Mouse (Mus musculus) thymus, postnatal 10 days (tissue): ENCODE results near the gene Synpo2.
A peak's percentile ranks its signal among the peaks of the same experiment; 100 is the strongest.

ENCODE experiments used
- DNase-seq, 2 experiments: peaks; one replicate each; pipeline ENCODE4 v3.0.0; 2021; ENCODE audit warnings: low spot score in 2 of 2

Gene Synpo2

GRCm38 (mm10) chr3:123235921-123236320 is at the start of gene Synpo2:
Gene Synpo2 (minus strand): TSS chr3:123236149.
- peak in 1 of 2 experiments; percentile 7 for DNase-seq

GRCm38 (mm10) chr3:123285649-123286048 is 49.7 kb upstream of the Synpo2 start:
- no peak for DNase-seq

GRCm38 (mm10) chr3:123284284-123284683 is 48.3 kb upstream of the Synpo2 start:
- no peak for DNase-seq

GRCm38 (mm10) chr3:123282866-123283615 is 47.1 kb upstream of the Synpo2 start:
- DNase-seq, result no peak

GRCm38 (mm10) chr3:123267741-123268201 is 31.8 kb upstream of the Synpo2 start:
- peak in 1 of 2 experiments; percentile 29 for DNase-seq

GRCm38 (mm10) chr3:123266753-123267651 is 31.1 kb upstream of the Synpo2 start, which contains the start of gene Sec24d:
Gene Sec24d (plus strand): TSS chr3:123267455.
- DNase-seq, result peak; percentile 88 to 89

GRCm38 (mm10) chr3:123264706-123265105 is 28.8 kb upstream of the Synpo2 start:
- no peak for DNase-seq

- DNase-seq, result no peak
Observed at GRCm38 (mm10) chr3:123258709-123259108, 22.8 kb upstream of the Synpo2 start.

GRCm38 (mm10) chr3:123256181-123257101 is 20.5 kb upstream of the Synpo2 start:
- no peak for DNase-seq

GRCm38 (mm10) chr3:123245646-123246045 is 9.7 kb upstream of the Synpo2 start:
- DNase-seq, result no peak

GRCm38 (mm10) chr3:123244376-123244775 is 8.4 kb upstream of the Synpo2 start:
- DNase-seq, result no peak

- DNase-seq, result no peak
Observed at GRCm38 (mm10) chr3:123237446-123237845, 1.5 kb upstream of the Synpo2 start.

- no peak for DNase-seq
Observed at GRCm38 (mm10) chr3:123237039-123237438, 1.1 kb upstream of the Synpo2 start.

GRCm38 (mm10) chr3:123235495-123235894 is 454 bp downstream of the Synpo2 start:
- DNase-seq, result no peak

GRCm38 (mm10) chr3:123234191-123234836 is 1.6 kb downstream of the Synpo2 start:
- peak in 1 of 2 experiments; percentile 13 for DNase-seq

- no peak for DNase-seq
Observed at GRCm38 (mm10) chr3:123231639-123232038, 4.3 kb downstream of the Synpo2 start.

- no peak for DNase-seq
Observed at GRCm38 (mm10) chr3:123227276-123227675, 8.7 kb downstream of the Synpo2 start.

- no peak for DNase-seq
Observed at GRCm38 (mm10) chr3:123218646-123219045, 17.3 kb downstream of the Synpo2 start.

- no peak for DNase-seq
Observed at GRCm38 (mm10) chr3:123208891-123209290, 27.1 kb downstream of the Synpo2 start.

GRCm38 (mm10) chr3:123207386-123207785 is 28.6 kb downstream of the Synpo2 start:
- no peak for DNase-seq

- DNase-seq, result no peak
Observed at GRCm38 (mm10) chr3:123205485-123205884, 30.5 kb downstream of the Synpo2 start.
